Mouse (Mus musculus): Measurements from ENCODE around the gene Sipa1l1.
A peak's percentile ranks its signal among the peaks of the same experiment; 100 is the strongest.

Gene Sipa1l1

DNA sequence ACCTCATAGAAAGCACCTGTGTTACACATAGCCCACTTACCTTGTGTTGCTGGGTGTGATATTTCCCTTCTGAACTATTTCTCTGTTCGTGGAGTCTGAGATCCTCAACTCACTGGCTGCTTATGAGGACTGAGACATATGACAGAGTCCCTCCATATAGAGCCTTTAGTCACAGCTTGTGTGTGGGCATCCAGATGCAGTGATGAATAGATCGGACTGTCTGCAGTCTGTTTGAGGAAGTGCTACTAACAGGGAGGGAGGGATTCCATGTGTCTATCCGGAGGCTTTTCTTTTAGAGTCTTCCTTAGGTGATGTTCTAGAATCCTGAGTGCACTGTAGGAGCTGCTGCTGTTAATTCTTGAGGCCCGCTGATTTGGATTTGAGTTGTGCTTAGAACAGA lies 165.4 kb downstream of the Sipa1l1 start:
- no peak for DNase-seq (ENCODE audit: low read depth)

DNA sequence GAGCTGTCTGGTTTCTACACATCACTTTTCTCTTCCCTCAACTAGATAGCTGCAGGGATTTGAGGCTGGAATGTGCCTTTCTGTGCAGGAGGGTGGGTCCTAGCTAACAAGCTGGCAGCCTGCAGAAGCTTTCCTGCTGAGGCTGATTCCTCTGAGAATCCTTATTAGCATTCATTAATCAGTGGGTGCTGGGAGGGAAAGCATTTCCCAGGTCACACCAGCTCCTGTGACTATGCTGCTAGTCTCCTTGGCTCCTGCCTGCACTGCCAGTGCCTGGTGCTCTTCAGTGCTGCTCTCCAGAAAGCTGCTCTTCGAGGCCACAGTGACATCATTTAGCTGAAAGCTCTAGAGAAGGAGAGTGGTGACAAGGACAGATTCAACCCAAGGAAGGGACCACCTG lies 166.0 kb downstream of the Sipa1l1 start:
- DNase-seq (ENCODE audit: low read depth) = no peak

DNA sequence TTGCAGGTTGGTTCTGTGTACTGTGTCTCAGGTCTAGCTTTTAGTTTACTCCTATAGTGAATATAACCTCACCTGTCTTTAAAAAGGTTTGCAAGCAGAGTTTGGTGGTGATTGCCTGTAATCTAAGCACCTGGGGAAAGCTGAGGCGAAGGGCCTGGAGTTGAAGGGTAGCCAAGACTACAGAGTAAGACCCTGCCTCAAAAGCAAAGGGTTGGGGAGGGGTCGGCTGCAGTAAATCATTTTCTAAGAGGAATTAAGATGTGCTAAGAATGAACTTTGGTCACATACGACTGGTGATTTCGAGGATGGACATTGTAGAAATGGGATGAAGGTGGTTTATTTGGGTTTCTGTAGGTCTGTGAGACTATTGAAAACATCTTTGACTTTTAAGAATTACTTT lies 169.4 kb downstream of the Sipa1l1 start:
- DNase-seq (ENCODE audit: low read depth) = no peak

DNA sequence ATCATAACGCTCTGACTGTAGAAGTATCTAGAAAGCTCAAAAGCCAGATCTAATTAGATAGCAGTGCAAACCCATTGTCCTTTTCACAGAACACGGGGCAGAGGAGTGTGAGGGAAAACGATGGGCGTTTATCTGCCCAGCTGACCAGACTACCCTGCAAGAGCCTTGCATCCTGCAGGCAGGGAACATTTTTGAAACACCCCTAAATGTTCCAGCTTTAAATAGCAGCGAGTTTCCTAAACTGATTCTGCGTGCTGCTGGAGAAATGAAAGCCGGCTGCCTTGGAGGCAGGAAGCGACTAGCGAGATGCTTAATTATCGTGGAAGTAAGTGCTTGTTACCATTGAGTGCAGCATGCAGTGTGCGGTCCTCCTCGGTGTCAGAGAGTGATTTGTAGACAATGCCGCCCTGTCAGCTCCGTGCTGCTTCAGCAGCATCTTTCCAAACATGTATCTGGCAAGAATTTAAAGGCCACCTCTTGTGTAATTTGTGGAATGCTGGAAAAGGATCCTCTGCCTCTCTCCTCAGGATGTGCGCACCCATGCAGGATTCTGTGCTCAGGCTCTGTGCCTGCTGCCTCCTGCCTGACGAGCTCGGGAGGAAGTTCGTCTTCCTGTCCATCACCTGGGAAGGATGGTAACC lies 170.2 kb downstream of the Sipa1l1 start:
- no peak for DNase-seq (ENCODE audit: low read depth)

DNA sequence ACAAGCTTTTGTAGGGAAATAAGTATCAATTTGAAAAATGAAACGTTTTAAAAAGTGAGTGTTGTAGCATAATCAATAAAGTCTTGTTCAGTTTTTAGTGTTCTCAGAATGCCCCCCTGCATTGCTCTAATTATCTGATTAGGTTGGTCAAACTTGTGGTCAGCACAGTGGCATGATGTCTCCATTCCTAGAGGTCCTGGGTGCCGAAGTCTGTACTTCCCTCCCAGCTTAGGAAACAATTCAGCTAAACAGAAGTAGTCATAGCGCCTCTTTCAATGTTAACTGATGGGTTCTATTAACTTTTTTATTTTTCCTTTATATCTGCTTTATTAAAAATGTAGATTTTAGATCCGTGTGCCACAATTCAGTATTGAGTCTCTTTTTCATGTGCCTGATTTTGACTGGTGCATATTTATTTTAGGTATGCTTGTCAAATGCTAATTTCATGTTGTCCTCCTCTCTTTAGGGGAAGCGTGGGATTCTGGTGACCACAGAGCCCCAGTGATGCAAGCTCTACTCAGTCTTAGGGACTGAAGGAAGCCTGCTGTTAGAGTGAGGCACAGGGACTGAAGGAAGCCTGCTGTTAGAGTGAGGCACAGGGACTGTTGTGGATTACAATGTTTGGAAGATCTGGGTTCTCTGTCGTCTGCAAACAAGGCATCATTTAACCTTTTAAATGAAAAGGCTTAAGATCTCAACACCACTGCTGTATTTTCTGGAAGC lies 171.2 kb downstream of the Sipa1l1 start:
- no peak for DNase-seq (ENCODE audit: low read depth)

DNA sequence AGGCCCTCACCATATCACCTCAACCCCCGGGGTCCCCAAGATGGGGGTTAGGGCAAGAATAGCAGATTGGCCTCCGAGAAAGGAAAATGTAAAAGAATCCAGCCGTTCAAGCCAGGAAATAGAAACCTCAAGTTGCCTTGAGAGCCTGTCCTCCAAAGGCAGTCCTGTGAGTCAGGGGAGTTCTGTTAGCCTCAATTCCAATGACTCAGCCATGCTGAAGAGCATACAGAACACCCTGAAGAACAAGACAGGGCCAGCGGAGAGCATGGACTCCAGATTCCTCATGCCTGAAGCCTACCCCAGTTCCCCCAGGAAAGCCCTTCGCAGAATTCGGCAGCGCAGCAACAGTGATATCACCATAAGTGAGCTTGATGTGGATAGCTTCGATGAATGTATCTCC lies 172.1 kb downstream of the Sipa1l1 start:
- DNase-seq (ENCODE audit: low read depth) = no peak

DNA sequence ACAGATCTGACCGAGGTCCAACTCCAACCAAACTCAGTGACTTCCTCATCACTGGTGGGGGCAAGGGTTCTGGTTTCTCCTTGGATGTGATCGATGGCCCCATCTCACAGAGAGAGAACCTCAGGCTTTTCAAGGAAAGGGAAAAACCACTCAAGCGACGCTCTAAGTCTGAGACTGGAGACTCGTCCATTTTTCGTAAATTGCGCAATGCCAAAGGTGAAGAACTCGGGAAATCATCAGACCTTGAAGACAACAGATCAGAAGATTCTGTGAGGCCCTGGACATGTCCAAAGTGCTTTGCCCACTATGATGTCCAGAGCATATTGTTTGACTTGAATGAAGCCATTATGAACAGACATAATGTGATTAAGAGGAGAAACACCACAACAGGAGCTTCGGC lies 172.6 kb downstream of the Sipa1l1 start:
- DNase-seq (ENCODE audit: low read depth) = no peak

DNA sequence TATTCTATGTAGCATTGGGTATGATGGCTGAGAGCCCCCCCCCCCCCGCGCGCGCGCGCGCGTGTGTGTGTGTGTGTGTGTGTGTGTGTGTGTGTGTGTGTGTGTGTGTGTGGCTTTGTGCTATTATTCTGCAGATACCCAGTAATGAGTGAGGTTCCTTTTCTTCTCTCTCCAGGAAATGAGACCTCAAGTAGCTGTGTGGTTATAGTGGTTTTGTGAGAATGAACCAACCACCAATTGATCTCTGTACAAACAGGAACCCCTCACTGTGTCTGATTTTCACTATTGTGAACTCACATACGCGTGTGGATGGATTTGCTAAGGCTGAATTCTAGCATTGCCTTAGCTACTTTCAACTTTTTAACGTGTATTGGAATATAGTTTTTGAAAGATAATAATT lies 181.0 kb downstream of the Sipa1l1 start:
- DNase-seq (ENCODE audit: low read depth) = peak; percentile 89

DNA sequence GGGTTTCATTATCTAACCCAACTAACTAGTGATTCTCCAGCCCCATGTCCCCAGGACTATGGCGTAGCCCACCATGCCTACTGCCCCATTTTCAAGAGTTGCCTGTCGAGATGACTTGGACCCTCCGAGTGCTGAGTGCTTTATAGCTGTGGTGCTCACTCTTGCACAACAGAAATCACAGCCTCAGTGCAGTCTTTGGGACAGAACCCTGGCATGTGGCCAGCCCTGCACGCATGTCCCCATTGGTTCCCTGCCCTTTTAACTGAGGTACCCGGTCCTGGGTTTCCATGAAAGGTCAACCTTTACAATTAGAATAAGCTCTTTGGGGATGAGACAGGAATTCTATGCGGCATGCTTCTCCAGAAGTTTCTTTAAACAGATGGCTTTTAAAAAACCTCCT lies 181.8 kb downstream of the Sipa1l1 start:
- no peak for DNase-seq (ENCODE audit: low read depth)

DNA sequence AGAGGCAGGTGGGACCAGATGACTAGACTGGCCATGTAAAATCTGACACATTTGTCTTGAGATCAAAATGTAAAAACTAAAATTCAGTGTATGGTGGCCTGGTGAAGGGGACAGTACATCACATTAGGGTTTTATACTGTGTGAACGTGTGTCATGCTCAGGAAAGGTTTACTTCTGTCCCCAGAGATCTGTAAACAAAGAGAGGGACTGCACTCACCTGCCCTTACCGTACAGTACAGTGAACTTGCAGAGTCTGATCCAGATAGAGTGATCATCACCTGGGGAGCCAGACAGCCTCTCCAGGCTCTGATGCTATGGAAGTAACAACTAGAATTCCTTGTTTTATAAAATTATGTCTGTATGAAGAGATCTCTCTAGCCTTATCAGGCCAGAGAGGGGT lies 184.5 kb downstream of the Sipa1l1 start:
- DNase-seq (ENCODE audit: low read depth) = no peak

DNA sequence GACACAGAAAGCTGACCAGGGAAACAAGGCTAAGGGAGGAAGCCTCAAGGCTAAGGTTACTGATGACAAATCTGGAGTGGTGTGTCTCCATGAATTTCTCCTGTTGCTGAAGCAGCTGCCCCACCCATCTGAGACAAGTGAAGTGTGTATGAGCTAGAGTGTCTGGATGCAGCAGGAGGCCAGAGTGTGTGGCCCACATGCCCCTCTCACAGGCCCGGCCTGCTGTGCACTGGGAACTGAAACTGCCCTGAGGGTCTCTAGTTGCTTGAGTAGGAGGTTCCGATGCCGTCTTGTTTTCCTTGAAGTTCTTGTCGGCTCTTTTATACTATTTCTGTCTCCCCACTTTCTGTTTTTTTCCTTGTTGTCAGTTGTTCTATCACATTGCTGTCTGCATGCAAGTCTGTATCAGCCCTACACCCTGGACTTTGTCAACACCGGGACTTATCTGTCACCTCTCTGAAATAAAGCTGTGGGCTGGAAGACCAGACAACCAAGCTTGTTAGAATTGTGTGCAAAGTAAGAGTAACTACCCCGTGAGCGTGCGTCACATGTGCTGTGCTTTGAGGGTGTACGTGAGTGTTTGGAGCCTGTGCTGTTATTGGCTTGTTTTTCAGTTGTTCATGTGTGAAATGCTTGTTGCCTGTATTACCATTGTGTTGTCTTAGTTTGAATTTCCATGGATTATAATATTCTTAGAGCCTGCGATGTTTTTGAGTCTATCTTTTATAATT lies 186.5 kb downstream of the Sipa1l1 start:
- no peak for DNase-seq (ENCODE audit: low read depth)

DNA sequence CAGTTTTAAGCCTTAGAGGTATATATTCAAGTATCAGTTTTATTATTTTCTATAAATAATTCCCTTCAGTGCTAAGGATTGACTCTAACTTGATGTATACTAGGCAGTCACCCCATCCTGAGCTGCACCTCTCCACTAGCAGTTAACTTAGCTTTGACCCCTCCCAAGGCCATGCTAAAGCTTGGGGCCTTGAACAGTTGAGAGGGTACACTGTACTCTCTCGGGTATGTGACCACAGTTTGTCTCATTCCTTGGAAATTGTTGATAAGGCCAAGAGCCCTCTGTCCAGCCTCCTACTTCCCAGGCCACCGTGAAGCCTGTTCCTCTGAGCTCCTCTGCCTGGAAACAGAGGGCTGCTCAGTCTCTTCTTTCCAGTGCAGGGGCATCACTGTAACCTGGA lies 187.4 kb downstream of the Sipa1l1 start:
- DNase-seq (ENCODE audit: low read depth) = no peak

DNA sequence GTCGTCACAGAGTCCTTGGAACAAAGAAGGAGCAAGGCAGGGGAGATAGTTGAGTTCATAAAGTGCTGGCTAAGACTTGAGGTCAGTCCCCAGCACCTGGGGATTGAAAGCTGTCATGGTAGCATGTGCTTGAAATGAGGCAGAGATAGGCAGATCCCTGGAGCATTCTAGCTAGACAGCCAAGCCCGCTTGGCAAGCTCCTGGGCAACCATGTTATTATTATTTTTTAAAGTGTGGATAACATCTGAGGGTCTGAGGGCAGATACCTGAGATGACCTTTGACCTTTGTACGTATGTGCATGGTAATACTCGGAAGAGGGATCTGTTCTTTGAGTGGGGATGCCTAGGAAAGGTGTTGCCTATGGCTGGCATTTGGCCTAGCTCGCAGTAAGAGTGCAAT lies 188.3 kb downstream of the Sipa1l1 start:
- no peak for DNase-seq (ENCODE audit: low read depth)

DNA sequence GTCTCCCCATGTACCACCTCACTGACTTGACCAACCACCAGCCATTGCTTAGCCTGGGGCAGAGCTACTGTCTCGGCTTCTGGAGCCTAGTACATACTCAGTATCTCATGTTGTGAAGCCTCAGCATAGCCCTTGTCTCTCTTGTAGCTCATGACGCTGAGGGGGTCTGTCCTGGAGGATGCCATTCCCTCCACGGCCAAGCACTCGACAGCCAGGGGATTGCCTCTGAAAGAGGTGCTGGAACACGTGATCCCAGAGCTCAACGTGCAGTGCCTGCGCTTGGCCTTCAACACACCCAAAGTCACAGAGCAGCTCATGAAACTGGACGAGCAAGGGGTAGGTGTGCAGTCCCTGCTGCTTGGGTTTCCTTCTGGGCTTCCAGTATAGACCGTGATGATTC lies 193.7 kb downstream of the Sipa1l1 start:
- no peak for DNase-seq (ENCODE audit: low read depth)

DNA sequence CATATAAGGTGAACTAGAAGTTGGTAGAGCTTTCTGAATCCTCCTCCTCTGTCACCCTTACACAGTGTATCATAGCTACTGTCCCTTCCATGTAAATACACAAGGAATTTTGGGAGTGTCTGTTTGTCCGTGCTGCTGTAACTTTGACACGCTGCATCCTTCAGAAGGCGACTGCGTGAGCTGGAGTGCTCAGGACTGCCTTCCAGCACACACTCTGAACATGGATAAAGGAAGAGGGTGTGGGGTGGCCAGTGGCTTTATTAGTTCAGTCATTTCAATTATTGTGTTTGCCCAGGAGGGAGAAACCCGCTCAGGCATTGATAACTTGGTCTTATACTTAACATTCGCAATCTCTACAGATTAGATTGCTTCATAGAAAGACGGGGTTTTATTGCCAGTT lies 195.1 kb downstream of the Sipa1l1 start:
- no peak for DNase-seq (ENCODE audit: low read depth)

DNA sequence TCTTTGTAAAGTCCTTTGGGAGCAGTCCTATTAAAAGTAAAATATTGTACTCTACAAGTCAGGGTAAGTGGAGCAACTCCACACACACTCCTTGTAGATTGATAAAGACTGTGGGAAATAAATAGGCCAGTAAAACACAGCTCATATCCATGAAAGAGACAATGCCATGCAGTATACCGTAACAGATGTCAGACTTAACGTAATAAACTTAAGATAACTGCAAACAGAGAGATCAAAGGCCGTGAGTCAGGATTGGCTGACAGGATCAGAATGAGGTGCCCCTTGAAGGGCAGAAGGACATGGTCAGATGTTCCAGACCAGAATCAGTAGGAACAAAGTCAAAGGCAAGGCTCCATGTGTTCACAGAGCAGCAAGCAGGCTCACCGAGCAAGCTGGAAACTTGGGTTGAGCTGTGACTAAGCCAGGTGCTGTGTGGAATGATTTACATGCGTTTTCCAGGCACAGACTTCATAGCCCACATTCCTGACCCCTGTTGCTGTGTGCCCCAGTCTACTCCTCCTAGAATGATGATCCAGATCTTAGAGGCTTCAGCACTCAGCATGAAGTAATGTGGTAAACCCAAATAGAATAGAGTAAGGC lies 196.3 kb downstream of the Sipa1l1 start:
- DNase-seq (ENCODE audit: low read depth) = no peak

DNA sequence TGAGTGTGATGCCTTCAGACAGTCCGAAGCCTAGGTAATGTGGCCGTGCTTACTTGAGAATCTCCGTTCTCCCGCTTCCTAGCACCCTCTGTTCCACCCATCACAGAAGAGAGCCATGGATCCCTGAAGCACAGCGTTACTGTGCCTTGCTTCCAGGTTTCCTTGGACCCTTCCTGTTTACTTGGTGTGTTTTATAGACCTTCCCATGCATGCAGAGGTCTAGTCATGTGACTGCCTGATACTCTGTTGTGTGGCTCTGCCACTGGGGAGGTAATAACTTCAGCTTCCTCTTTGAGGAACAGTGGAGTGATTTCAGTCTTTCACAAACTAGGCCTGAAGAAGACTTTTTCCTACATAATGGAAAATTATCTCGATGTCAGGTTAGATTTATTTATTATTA lies 197.6 kb downstream of the Sipa1l1 start:
- DNase-seq (ENCODE audit: low read depth) = no peak

DNA sequence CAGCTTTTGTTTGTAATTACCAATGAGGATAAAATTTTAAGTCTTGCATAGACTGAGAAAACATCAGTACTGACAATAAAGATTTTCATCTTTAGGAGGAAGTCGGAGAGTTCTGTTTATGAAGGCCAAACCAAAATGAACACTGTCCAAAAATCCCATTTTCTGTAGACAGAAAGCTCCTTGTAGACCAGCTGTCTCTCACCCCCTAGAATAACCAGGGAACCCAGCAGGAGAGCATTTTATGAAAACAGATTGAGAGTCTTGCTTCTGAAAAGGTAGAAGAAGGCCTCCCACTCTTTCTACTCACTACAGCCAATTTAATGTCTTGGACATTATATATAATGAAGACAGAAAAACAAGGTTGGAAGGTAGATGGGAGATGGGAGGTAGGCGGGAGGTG lies 198.2 kb downstream of the Sipa1l1 start:
- no peak for DNase-seq (ENCODE audit: low read depth)

DNA sequence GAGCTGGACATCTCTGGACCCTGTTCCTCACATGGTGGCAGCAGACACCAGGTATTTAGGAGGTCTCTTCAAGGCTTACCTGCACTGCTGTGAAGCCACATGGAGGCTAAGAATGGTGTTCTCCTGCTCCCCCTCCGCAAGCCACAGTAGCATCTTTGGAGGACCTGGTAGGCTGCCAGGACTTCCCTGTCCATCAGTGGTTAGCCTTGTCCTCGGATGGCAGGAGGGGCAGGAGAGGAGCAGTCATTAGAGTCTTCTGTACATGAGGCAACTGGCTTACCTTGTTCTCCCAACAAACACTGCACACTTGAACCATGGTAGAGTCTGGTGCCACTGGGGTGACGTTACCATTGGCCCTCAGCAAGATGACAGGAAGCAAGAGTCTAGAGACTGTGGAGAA lies 198.9 kb downstream of the Sipa1l1 start:
- no peak for DNase-seq (ENCODE audit: low read depth)

DNA sequence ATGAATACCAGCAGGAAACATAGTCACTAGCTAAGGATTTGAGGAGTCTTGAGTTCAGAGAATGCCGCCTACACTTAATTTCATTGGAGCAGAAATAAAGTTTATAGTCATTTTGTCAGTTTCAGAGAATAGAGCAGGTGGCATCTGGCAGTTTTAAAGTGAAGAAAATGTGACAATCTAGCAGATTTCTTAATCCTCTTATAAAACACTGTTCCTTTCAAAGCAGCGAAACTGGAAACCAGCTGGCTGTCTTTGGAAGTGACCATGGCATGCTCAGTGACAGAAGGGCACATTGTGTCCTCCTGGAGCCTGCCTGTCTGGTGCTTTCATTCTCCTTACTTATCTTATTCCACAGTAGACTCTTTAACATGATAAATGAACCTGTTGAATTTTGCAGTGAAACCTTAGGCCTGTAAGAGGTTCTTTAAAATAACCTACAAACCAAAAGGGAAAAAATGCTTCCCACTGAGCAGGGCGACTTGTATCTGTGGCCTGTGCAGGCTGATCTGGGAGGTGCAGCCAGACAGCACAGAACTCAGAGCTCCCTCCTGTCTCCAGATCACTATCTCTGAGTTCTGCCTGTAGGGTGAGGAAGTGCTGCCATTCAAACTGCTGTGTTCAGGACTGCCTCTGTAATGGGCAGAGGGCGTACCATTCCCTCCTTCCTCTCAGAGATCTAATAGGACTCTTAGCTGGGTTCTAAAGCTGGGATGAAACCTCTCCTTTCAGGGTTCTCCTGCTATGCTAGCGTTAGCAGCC lies 200.5 kb downstream of the Sipa1l1 start:
- DNase-seq (ENCODE audit: low read depth) = no peak

DNA sequence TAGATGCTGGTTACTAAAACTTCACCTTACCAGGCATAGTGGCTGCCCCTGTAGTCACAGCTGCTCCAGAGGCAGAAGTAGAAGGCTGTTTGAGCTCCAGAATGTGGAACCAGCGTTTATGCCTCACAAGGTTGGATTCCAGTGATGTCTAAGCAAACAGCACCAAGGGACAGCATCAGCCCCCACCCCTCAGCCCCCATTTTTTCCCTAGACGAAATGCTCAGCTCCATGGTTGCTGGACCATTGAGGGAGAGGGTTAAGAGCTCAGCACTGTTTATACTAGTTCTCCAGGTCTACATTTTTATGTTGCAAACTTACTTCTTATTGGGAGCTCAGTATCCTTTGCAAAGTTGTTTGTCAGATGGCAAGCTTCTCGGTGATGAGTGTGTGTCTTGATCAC lies 202.1 kb downstream of the Sipa1l1 start:
- no peak for DNase-seq (ENCODE audit: low read depth)

DNA sequence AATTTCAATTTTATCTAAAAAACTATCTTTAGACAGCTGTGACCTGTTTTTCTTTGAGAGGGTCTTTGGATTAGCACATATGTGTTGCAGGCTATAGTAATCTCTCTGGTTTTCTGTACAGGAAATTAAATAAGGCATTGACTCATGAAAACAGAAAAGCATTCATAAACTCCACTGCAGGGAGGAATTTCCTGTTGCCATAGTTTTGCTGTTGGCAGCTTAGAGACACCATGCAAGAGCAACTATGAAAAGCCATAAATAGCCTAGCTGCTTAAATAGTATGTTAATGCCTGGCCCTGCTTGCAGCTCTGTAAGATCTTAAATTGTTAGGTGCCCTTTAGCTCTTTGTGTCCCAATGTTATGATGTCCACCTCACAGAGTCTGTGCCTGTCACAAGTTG lies 204.9 kb downstream of the Sipa1l1 start:
- DNase-seq (ENCODE audit: low read depth) = no peak
